Mouse (Mus musculus): ENCODE results near the gene Nelfb.

The Nelfb gene

DNA sequence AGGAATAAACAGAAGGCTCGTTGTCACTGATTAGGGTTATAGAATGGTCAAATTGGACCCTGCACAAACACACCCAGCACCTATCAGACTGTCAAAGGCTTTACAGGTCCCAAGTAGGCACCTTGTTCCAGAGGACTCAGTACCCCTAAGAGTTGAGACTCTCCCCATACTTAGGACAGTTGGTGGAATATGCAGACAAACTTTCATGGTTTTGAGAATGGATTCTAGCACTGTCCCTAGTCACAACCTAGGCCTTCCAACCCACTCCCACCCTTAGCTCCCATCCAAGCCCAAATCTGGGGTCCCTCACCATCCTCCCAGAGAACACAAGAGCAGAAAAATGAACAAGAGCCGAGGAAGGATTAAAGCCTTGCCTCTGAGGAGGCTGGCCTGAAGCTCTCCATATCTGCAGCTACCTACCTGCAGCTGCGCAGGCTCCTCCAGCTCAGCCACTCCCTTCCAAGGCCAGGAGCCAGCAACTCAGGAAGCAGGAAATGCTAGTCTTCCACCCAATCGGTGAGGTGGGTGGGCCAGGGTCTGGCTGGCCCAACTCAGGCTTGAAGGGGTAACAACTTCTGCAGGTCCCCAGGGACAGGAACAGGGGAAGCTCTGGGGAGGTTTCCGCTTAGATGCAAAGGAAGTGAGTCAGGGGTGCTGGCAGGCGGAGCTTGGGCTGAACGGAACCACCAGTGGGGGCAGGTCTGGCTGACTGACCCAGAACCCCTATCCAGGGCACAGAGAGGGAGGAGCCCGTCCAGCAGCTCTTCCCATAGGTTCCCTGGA is 14.9 kb downstream of the Nelfb start, which contains the start of gene Tor4a:
Gene Tor4a (minus strand): TSS at position 715 of the 783 bp plus-strand sequence.
- DNase-seq (ENCODE audit: low spot score) = peak; percentile 75

DNA sequence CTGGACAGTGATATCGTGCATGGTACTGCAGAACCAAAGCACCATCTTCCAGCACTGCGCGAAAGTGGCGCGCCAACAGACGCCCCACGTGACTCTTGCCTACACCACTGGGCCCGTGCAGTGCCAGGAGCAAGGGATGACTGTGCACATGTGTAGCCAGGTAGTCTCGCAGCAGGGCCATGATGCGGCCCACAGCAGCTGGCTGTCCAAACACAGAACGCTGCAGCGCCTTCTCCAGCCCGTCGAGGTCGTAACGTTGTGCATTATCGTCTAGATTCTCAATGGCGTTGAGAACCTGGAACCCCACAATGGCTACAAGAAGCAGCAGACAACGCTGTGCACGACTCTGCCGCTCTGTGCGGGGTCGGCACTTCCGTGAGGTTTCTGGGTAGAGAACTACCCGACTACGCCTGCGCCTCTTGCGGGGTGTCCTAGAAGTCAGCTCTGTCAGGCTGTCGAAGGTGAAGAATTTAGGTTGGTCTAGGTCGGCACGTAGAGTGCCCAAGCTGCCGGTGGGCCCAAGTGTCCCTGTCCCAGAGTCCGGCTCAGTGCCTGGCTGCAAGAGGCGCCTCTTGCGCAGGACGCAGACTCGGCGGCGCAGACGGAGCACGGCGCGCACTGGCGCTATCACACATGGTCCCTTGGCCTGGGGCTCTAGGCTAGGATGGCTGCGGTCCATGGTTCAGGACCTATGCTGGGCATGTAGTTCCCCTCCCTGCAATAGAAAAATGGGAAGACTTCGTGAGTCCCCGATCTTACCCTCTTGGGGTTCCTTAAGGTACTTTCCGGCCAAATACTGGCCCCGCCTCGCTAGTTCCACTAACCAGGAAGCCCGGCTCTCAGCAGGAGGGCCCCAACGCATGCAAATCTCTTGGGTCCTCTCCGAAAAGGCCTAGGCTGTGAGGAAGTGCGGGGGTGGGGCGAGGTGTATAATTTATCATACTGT is 15.8 kb downstream of the Nelfb start:
- no peak for DNase-seq (ENCODE audit: low spot score)

DNA sequence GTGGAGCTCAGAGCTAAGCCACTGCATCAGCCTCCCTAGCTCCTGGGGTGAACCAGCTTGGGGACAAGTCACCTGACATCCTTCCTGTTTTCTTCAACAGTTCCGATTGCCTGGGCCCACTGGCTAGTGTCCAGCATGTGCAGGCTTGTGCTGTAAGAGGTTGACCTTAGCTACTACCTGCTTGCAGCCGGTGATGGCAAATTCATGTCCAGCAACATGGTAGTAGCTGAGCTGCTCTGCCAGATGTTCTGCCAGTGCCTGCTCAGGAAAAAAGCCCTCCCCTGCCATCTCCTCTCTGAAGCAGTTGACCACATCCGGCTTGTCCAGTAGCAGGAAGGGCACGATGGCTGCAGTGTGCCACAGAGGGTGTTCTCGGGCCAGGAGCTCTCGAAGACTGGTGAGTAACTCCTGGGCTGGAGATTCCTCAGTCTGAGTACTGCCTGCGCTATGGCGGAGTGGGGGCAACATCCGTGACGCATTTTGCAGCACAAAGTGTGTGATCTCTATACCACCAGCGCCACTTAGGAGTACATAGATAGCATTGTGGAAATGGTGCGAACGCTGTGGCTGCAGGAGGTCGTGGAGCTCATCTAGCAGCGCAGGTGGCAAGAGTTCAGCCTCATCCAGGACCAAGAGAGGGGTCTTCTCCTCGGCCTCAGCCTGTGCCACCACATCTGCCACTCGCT is 16.7 kb downstream of the Nelfb start:
- no peak for DNase-seq (ENCODE audit: low spot score)

DNA sequence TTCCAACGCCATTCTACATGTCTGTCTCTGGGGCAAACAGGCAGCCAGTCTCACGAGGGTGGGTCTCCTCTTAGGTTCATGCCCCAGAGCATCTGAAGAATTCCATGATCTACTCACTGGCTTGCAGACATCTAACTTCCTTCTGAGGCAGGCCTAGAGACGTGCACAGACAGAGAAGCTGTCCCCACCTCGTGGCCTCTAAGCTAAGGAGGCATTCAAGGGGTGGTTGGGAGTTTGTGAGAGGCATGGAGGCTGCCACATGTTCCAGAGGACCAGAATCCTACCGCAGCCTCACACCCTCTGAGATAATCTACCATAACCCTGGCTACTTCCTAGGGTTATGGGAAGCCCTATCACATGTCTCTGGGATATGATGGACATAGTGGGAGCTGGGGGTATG is 17.3 kb downstream of the Nelfb start:
- no peak for DNase-seq (ENCODE audit: low spot score)

DNA sequence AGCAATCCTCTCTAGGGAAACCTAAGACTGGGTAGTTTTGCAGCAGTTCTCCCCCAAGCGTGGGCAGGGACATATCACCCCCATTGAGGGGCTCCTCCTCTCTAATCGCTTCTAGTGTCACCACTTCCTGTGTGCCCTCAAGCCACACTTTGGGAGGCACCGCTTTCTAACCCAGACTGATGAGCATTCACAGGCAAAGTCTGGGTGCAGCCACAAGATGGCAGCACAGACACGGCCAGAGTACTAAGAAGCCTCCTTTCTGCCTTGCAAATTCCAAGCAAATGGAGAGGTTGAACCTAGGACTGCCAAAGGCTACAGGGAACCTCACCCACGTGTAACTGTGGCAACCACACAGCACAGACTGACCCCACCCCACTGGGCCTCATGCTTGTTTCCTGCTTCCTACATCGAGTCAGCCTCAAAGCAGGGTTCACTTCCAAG is 17.9 kb downstream of the Nelfb start:
- peak; percentile 68 for DNase-seq (ENCODE audit: low spot score)

DNA sequence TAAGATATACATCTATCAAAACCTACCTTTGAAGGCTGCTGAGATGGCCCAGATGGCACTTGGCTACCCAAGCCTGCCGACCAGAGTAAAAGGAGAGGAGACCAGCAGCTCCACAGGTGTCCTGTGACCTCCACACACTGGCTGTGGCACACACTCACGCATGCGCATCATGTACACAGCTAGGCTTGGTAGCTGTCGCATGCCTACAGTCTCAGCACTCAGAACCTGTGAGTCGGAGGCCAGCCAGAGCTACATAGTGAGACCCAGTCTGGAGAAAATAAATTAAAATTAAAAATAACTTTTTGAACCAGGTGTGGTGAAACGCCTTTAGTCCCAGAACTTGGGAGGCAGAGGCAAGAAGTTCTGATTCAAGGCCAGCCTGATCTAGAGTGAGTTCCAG is 23.4 kb downstream of the Nelfb start:
- no peak for DNase-seq (ENCODE audit: low spot score)

DNA sequence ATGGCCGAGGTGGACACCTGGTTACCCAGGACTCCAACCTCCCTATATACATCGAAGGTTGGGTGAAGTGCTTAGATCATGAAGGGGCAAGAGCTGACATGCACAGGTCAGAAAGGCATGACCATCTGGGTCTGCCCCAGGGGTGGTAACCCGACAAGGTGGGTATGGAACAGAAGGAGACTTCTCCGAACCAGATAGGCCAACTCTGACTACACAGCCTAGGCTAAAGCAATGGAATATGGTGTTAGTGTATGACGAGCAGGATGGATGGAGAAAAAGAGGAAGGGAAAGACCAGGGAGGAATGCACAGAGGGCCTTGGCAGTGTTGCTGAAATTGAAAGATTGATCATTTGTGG is 24.7 kb downstream of the Nelfb start:
- DNase-seq (ENCODE audit: low spot score) = no peak

DNA sequence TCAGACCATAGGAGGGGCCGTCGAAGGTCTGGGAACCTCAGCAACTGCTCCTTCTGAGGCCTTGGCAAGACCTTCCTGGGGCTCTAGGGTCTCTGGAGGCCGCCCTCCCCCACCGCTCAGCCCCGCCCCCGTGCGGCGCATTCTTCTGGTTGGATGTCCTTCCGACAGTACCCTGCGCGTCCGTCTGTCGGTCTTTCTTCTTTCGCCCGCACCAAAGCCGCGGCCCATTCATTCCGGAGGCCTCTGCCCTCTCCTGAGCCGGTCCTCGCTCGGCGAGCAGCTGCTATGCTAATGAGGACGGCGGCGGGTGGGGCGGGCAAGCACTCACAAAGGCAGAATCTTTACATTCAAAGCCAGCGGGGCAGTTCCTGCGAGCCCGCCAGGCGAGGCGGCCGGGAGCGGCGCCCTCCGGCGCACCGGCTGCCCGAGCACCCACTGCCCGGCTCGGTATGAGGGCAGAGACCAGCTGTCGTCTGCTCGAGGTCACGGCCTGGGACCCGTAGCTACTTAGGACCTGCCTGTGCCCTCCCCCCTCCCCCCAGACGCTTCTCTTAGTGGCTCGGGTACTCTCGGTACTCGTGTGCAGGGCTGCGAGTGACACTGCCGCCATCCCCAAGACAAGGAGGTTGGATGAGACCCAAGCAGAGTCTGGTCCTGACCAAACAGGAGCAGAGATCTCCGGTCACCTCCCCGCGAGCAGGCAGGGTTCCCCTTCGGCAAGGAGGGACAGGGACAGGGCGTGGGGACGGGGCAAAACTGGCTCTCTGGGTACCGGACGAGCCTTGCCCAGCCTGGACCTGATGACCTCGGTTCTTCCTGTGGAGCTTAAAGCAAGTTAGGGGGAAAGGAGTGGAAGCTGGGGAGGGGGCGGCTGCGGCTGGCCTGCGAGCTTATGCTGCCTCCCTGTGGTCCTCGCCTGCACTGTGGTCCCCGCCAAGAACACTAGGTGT is 25.4 kb downstream of the Nelfb start:
- peak; percentile 71 for DNase-seq (ENCODE audit: low spot score)

DNA sequence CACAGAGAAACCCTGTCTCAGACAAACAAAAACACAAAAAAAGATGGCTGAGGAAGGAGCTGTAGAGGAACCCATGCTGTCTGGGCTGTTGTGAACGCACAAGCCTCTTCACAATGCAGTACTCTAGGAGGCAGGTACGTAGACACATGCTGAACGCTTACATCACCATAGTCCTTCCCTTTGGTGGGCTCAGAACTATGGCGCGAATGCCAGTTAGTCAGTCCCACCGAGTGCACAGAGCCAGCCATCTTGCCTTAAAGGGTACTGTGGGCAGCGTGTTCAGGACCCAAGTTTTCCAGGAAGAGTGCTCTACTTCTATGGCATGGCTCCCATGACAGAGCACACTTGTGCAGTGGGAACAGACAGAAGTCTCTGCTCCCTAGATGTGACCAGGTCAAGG is 26.8 kb downstream of the Nelfb start:
- no peak for DNase-seq (ENCODE audit: low spot score)

DNA sequence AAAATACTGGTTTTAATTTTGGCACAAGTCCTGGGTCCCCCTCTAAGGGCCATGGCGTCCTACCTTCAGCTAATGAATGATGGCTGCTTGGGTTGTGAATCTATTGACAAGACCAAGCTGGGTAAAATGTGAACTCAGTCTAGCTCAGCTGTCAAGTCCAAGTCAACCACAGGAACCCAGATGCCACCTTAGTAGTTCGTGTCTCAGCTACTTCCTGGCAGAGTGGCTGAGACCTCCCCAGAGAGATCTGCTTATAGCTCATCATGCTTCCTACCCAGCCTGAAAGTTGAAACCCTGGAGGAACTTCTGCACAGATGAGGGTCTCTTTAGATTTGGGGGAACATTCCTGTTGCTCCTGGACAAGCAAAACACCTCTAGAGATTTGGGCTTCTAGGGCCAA is 28.0 kb downstream of the Nelfb start:
- DNase-seq (ENCODE audit: low spot score) = no peak

DNA sequence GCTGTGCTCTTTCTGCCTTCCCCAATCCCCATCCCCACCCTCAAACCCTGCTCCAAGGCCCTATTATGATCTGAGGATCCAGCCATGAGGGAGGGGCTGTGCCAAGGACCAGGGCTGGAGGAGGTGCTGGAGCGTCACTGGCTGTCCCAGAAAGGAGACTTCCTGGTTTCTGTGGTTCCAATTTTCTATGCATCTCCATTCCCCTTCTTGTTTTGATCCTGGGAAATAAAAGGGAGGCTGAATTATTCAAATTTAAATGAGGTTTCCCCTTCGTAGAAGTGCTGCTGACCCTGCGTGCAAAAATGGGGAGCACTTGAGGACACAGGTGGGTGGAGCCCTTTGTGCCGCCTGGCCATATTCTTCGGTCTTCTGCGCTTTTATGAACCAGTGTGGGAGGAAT is 28.6 kb downstream of the Nelfb start:
- DNase-seq (ENCODE audit: low spot score) = no peak

DNA sequence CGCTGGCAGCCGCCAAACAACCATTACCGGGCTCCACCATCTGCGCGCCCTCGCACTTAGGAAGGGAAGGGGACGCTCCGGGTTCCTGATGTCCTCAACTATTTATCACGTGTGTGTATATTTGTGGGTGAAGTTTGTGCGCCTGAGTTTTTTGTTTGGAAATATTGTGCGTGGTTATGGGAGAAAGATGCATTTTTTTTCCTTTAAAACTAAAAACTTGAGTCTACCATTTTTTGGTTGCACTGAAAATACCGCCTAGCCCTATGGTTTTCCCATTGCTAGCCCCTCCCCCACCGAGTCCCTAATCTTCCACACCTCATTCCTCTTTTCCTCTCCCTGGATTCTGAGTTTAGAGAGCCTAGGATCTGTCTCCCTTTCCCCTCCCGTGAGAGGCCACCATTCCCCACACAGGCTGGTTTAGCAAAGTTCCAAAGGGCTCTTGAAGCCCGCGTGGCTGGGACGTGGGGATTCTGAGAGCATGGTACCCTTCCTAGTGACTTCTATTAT is 29.3 kb downstream of the Nelfb start:
- no peak for DNase-seq (ENCODE audit: low spot score)

DNA sequence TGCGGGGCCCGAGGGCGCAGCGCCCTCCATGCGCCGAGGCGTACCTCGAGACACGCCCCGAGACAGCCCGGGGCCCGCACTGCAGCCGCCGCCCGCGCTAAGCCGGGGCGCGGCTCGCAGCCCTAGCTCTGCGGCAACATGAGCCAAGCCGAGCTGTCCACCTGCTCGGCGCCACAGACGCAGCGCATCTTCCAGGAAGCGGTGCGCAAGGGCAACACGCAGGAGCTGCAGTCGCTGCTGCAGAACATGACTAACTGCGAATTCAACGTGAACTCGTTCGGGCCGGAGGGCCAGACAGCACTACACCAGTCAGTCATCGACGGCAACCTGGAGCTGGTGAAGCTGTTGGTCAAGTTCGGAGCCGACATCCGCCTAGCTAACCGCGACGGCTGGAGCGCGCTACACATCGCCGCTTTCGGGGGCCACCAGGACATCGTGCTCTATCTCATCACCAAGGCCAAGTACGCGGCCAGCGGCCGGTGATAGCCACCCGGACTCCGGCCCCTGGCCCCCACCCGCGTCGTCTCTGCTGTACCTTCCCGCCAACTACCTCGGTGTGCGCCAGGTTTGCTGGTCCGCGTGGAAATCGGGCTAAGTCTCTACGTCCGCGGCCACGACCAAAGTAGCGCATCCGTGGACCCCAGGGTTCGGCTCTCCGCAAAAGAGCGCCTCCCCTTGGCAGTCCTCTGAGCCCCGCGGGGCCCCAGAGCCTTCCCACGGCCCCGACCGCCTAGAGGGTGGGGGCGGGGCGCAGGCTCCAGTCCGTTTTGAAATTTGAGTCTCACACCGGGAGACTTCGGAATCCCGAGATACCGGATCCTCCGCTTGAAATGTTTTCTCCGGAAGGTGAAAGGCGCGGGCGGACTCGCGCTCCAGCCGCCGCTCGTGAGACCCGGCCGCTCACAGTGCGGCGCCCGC is 30.1 kb downstream of the Nelfb start:
- peak; percentile 63 for DNase-seq (ENCODE audit: low spot score)

DNA sequence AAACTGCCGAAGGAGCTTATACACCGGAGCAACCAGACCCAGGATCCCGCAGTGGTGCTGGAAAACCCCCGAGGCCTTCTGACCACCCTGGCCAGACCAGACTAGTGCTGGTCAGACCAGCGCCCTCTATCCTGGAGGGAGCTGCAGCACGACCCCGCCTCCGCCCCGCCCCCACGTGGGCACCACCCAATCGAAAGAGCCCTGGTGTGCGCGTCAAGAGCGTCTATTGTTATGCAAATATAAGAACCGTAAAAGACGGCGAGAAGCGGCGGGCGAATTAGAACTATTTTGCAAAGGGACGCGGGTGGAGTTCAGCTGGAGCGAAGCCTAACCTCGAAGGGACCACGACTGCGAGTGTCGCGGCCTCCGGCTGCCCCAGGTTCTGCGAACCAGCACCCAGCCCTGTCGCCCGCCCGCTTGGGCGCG is 30.8 kb downstream of the Nelfb start, which contains the start of gene Nrarp:
Gene Nrarp (plus strand): TSS at position 281 of the 426 bp plus-strand sequence.
- DNase-seq (ENCODE audit: low spot score) = peak; percentile 95

DNA sequence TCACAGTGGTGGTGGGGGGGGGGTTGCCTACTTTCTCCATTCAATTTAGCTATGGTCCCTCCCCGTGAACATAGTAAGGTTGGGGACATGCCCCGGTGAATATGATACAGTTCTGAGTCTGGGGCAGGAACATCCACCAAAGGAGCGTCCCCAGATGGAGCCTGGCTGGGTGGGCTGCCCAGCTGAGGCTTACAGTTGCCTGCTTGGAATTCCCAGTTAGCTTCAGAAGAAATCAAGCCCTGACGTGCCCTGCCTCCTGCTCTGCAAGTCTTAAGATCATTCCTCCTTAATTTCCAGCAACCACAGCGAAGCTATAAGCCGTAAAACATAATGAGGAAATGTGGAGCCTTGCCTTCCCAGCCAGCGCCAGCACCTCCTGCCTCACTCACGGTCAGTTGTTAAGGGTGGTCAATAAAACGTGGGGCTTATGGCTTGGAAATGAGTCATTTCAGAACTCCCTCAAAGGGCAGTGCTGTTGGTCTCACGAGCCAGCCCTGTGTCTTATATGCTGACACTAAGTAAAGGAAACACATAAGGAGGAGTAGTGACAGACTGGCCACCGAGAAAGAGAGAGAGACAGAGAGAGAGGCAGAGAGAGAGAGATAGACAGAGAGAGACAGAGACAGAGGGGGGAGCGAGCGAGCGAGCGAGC is 31.6 kb downstream of the Nelfb start:
- DNase-seq (ENCODE audit: low spot score) = no peak

DNA sequence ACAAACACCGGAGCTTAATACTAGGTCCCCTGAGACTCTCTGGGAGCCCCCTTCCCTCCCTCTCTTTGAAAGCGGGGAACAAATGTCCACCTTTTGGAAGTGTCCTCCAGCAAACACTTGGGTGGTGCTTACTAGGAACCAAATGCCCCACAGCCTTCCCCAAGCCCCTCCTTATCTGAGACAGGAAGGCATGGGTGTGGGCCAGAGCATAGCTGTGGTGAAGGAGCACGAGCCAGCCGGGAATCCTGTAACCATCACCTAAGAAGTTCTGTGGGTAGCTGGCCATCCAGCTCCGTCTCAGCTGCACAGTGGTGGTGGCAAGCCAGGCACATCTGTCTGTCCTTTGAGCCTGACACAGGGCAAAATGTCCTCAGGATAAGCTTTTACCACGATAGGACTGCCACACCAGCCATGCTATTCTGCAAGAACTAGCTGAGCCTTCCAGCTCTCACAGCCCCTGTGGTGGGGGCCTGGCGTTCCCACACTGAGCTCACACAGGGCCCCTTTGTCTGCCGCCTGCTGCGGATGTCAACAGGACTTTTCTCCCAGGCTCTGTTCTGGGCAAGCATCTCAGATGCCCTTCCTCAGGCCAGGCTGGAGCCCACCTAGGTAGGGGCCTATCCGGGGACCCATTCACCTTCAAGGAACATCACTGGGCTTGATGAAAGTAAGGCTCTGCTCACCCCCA is 32.9 kb downstream of the Nelfb start:
- no peak for DNase-seq (ENCODE audit: low spot score)

DNA sequence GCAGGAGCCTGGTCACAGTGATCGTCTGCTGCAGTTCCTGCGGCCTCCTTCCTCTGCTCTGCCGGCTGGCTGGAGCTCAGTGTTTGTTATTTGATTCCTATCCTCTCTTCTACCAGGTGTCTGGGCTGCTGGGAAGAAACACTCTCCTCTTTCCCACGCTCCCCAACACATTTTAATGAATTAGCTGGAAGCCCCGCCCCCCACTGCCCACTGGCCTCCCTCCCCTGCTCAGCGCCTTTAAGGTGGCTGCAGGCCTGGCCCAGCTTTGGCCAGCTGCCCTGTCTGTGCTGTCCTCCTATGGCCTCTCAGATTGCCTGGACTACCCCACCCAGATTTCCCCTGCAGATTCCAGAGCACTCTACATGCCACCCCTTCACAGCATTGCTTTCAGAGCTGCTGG is 33.6 kb downstream of the Nelfb start:
- DNase-seq (ENCODE audit: low spot score) = no peak

DNA sequence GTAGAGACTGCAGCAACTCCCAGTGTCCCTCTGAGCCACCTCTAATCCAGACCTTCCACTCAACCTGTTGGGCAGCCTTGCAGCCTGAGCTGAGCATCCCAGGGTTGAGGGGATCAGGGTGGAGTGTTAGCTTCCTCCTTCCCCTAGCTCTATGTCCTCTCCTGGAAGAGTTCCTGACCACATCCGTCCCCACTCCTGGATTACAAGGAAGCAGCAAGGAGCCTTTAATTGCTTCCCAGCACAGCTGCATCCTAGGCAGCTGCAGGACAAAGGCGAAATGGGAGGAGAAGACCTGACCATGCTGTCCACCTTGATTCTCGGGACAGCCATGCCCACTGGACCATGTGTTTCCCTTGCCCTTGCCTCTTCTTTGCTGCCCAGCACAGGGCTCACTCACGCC is 34.2 kb downstream of the Nelfb start:
- no peak for DNase-seq (ENCODE audit: low spot score)

DNA sequence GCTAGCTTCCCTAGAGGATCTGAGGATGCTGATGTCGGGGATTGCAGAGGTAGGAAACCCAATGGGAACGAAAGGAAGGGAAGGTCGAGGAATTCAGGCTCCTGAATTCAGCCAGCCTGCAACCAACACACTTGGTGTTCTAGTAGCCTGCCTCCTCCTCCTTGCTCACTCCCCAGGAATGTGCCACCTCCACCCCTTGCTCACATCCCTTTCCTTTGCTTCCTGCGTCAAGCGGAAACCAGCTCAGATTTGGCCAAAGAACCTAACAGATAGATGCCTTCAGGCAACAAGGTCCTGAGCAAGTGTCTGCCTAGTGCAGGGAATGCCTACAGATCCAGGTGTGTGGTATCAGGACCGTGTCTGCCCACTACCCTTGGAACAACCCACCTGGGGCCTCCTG is 34.7 kb downstream of the Nelfb start:
- DNase-seq (ENCODE audit: low spot score) = no peak

Measured in testis, postnatal 14 days (tissue).